Mouse (Mus musculus): Measurements from ENCODE around the gene Ube2b.

The Ube2b gene

GRCm38 (mm10) chr11:51935636-51936434, 64.7 kb downstream of the Ube2b start:
- DNase-seq, result no peak
